In genomic region chr19:21747356-21747755, GRCm38 (mm10) we compare ENCODE assay signal across 8 mouse cellular contexts. TPM values are rescaled to one million over a fixed set of nuclear protein-coding genes. Genes with fewer than 3 reads are reported as not detected.
A peak's percentile ranks its signal among the peaks of the same experiment; 100 is the strongest.
DNase-seq lines count a peak whose midpoint lies in the region; ATAC-seq and TF ChIP-seq lines count a peak whose summit lies in the region.

No protein-coding gene starts in this region.

- 17% methylated on average over 4 of the region's 4 CpGs for WGBS in kidney, embryonic 16.5 days
- WGBS in bone marrow, adult 2 months, result 17% methylated on average over 4 of the region's 4 CpGs
- WGBS in midbrain, postnatal 0 days, result 23% methylated on average over 4 of the region's 4 CpGs
- WGBS in stomach, postnatal 0 days, result 17% methylated on average over 4 of the region's 4 CpGs

- intact Hi-C loops in heart, postnatal 14 days (cut with DNase I), result loop anchor here (1.0 to 5.0 kb wide), 3 partner anchors 15 to 375 kb away; no protein-coding TSS in a partner anchor

- no peak overlapping the region for H3K9ac ChIP-seq in kidney, embryonic 16.5 days (replicated peaks; ENCODE audit: low read length)
- H3K9ac ChIP-seq in midbrain, postnatal 0 days (replicated peaks; ENCODE audit: low read length, poor library complexity, severe bottlenecking), result no peak overlapping the region
- no peak overlapping the region for H3K9ac ChIP-seq in stomach, postnatal 0 days (ENCODE audit: low read length)

- H3K4me3 ChIP-seq in kidney, embryonic 16.5 days (ENCODE audit: low read length), result no peak overlapping the region
- H3K4me3 ChIP-seq in bone marrow, adult 2 months (replicated peaks; ENCODE audit: control insufficient read depth, low read depth, low read length), result no peak overlapping the region
- no peak overlapping the region for H3K4me3 ChIP-seq in embryonic fibroblast, embryonic 13.5 days (ENCODE audit: insufficient read depth, low read length)
- H3K4me3 ChIP-seq in midbrain, postnatal 0 days (ENCODE audit: low read depth, low read length), result no peak overlapping the region
- H3K4me3 ChIP-seq in stomach, postnatal 0 days (ENCODE audit: low read depth, low read length), result no peak overlapping the region

- H3K27ac ChIP-seq in kidney, embryonic 16.5 days (ENCODE audit: low read length), result no peak overlapping the region
- no peak overlapping the region for H3K27ac ChIP-seq in bone marrow, adult 2 months (ENCODE audit: control insufficient read depth, insufficient read depth, low read depth, low read length, poor library complexity)
- no peak overlapping the region for H3K27ac ChIP-seq in embryonic fibroblast, embryonic 13.5 days (ENCODE audit: insufficient read depth, low read length)
- no peak overlapping the region for H3K27ac ChIP-seq in midbrain, postnatal 0 days (ENCODE audit: low read depth, low read length)
- no peak overlapping the region for H3K27ac ChIP-seq in stomach, postnatal 0 days (replicated peaks)

- H3K4me2 ChIP-seq in kidney, embryonic 16.5 days (replicated peaks; ENCODE audit: low read depth, low read length), result no peak overlapping the region
- no peak overlapping the region for H3K4me2 ChIP-seq in midbrain, postnatal 0 days (ENCODE audit: low read depth, low read length, poor library complexity, severe bottlenecking)
- H3K4me2 ChIP-seq in stomach, postnatal 0 days (replicated peaks; ENCODE audit: low read depth), result no peak overlapping the region

- ATAC-seq in kidney, embryonic 16.5 days (ENCODE audit: low FRiP score, low TSS enrichment), result no peak
- no peak for ATAC-seq in midbrain, postnatal 0 days (ENCODE audit: low FRiP score)
- ATAC-seq in stomach, postnatal 0 days (ENCODE audit: low FRiP score, low TSS enrichment), result no peak

- H3K9me3 ChIP-seq in kidney, embryonic 16.5 days (ENCODE audit: low read length), result no peaks in the 10 kb centered on the region
- H3K9me3 ChIP-seq in midbrain, postnatal 0 days (ENCODE audit: low read length), result no peaks in the 10 kb centered on the region
- H3K9me3 ChIP-seq in stomach, postnatal 0 days (ENCODE audit: control insufficient read depth, low read length), result no peaks in the 10 kb centered on the region

- TF ChIP-seq POLR2A in bone marrow, adult 2 months (IDR thresholded peaks at IDR 0.05; ENCODE audit: borderline replicate concordance, control insufficient read depth, low read depth, low read length), result no peak
- no peak for TF ChIP-seq POLR2A in embryonic fibroblast, embryonic 13.5 days (IDR thresholded peaks at IDR 0.05; ENCODE audit: low read depth, low read length)

- H3K36me3 ChIP-seq in kidney, embryonic 16.5 days (ENCODE audit: insufficient read depth, low read length), result no peaks in the 10 kb centered on the region
- no peaks in the 10 kb centered on the region for H3K36me3 ChIP-seq in midbrain, postnatal 0 days (ENCODE audit: insufficient read depth, low read length)
- no peaks in the 10 kb centered on the region for H3K36me3 ChIP-seq in stomach, postnatal 0 days (ENCODE audit: control insufficient read depth, insufficient read depth, low read length)

- H3K4me1 ChIP-seq in kidney, embryonic 16.5 days (ENCODE audit: insufficient read depth, low read length), result no peaks in the 10 kb centered on the region
- H3K4me1 ChIP-seq in bone marrow, adult 2 months (ENCODE audit: control insufficient read depth, insufficient read depth, low read length), result no peaks in the 10 kb centered on the region
- no peaks in the 10 kb centered on the region for H3K4me1 ChIP-seq in embryonic fibroblast, embryonic 13.5 days (ENCODE audit: control insufficient read depth, insufficient read depth, low read length)
- no peaks in the 10 kb centered on the region for H3K4me1 ChIP-seq in midbrain, postnatal 0 days (ENCODE audit: insufficient read depth, low read length)
- H3K4me1 ChIP-seq in stomach, postnatal 0 days (replicated peaks; ENCODE audit: control insufficient read depth, insufficient read depth), result no peaks in the 10 kb centered on the region

- DNase-seq in kidney, adult 18-20 months, result peak; percentile 63
- peak; percentile 78 to 81 for DNase-seq in heart, postnatal 14 days
- peak; percentile 45 for DNase-seq in left cerebral cortex, adult 11 months (ENCODE audit: low spot score)
- DNase-seq in midbrain, postnatal 0 days (ENCODE audit: low spot score), result peak; percentile 67
- peak; percentile 69 for DNase-seq in stomach, postnatal 0 days (ENCODE audit: low spot score)

- H3K27me3 ChIP-seq in kidney, embryonic 16.5 days (ENCODE audit: insufficient read depth, low read length), result no peaks in the 10 kb centered on the region
- H3K27me3 ChIP-seq in midbrain, postnatal 0 days (ENCODE audit: insufficient read depth, low read length), result no peaks in the 10 kb centered on the region
- no peaks in the 10 kb centered on the region for H3K27me3 ChIP-seq in stomach, postnatal 0 days (ENCODE audit: control insufficient read depth, insufficient read depth, low read length)

- no peak for TF ChIP-seq EP300 in stomach, postnatal 0 days (optimal IDR thresholded peaks at IDR 0.05)

- TF ChIP-seq CTCF in bone marrow, adult 2 months (IDR thresholded peaks at IDR 0.05; ENCODE audit: control insufficient read depth, insufficient read depth, low read length), result peak; percentile 98
- TF ChIP-seq CTCF in embryonic fibroblast, embryonic 13.5 days (IDR thresholded peaks at IDR 0.05; ENCODE audit: borderline replicate concordance, insufficient read depth, low read length), result peak; percentile 90
- peak; percentile 83 for TF ChIP-seq CTCF in midbrain, postnatal 0 days (IDR thresholded peaks at IDR 0.05)
- TF ChIP-seq CTCF in stomach, postnatal 0 days (IDR thresholded peaks at IDR 0.05; ENCODE audit: low read depth), result peak; percentile 98

RNA-seq across cellular contexts. Expression of gene Cemip2, which starts 30.8 kb away (rescaled TPM):
- polyA plus RNA-seq in kidney, embryonic 16.5 days (2015; fragmentation: Nextera tagmentation; extraction: Ambion mirVana), result 22.9 and 25.0 TPM in 2 replicates
- polyA plus RNA-seq in bone marrow, adult 2 months (2011; ENCODE audit: insufficient read depth, insufficient read length, low replicate concordance, missing spikeins), result 1.8 and 6.9 TPM in 2 replicates
- polyA plus RNA-seq in embryonic fibroblast, embryonic 13.5 days (2011; ENCODE audit: insufficient read length, low read depth, missing spikeins), result 24.0 and 25.5 TPM in 2 replicates
- 10 to 100 TPM; 20.7 to 22.2 TPM for total RNA-seq in heart, postnatal 14 days (2021)
- 26.3 and 35.4 TPM in 2 replicates for total RNA-seq in midbrain, postnatal 0 days (2014; rRNA removed)
- 13.0 and 15.8 TPM in 2 replicates for polyA plus RNA-seq in midbrain, postnatal 0 days (2015; fragmentation: Nextera tagmentation; extraction: Ambion mirVana)
- polyA plus RNA-seq in stomach, postnatal 0 days (2015; fragmentation: Nextera tagmentation; extraction: Ambion mirVana), result 5.5 and 5.8 TPM in 2 replicates
